Mouse (Mus musculus) forebrain, embryonic 11.5 days (tissue): ENCODE results near the gene Gm11733. TPM values are rescaled to one million over a fixed set of nuclear protein-coding genes. Genes with fewer than 3 reads are reported as not detected.
A peak's percentile ranks its signal among the peaks of the same experiment; 100 is the strongest.

Source experiments
- ATAC-seq: fragments of 200-750 bp; cut with Nextera tagmentation; replicated peaks from 2 replicates; pipeline ENCODE4 v1.8.0; 2017; ENCODE audit warnings: moderate TSS enrichment; ENCODE audit not compliant: low FRiP score
- DNase-seq: peaks from one replicate; pipeline ENCODE4 v3.0.0-alpha.2; 2017; ENCODE audit warnings: low spot score
- H3K27ac ChIP-seq: fragments of 300-500 bp; sonication (generic); 2 replicates; pipeline ENCODE4 v1.5.1; 2014; ENCODE audit warnings: low read depth, low read length
- H3K27me3 ChIP-seq: fragments of 300-500 bp; sonication (generic); 2 replicates; pipeline ENCODE4 v1.6.1; 2014; ENCODE audit warnings: mild to moderate bottlenecking, low read length, mixed read lengths; ENCODE audit not compliant: control insufficient read depth, insufficient read depth
- H3K36me3 ChIP-seq: fragments of 300-500 bp; sonication (generic); 2 replicates; pipeline ENCODE4 v1.6.1; 2014; ENCODE audit warnings: mild to moderate bottlenecking, low read length, moderate library complexity, mixed read lengths; ENCODE audit not compliant: control insufficient read depth, insufficient read depth
- H3K4me1 ChIP-seq: fragments of 300-500 bp; sonication (generic); replicated peaks from 2 replicates; pipeline ENCODE4 v1.6.1; 2014; ENCODE audit warnings: low read length, mixed read lengths; ENCODE audit not compliant: control insufficient read depth, insufficient read depth
- H3K4me2 ChIP-seq: fragments of 300-500 bp; sonication (generic); 2 replicates; pipeline ENCODE4 v1.6.1; 2014; ENCODE audit warnings: low read depth, mild to moderate bottlenecking, low read length, moderate library complexity, mixed read lengths; ENCODE audit not compliant: severe bottlenecking
- H3K4me3 ChIP-seq: fragments of 300-500 bp; sonication (generic); 2 replicates; pipeline ENCODE4 v1.5.1; 2014; ENCODE audit warnings: low read depth, low read length
- H3K9ac ChIP-seq: fragments of 300-500 bp; sonication (generic); 2 replicates; pipeline ENCODE4 v1.6.1; 2014; ENCODE audit warnings: low read length
- H3K9me3 ChIP-seq: fragments of 300-500 bp; sonication (generic); 2 replicates; pipeline ENCODE4 v1.6.1; 2016; ENCODE audit warnings: low read length, mixed read lengths; ENCODE audit not compliant: control insufficient read depth
- WGBS: fragments of 180-500 bp; shearing (Covaris S2); extraction: QIAGEN DNeasy Blood & Tissue Kit; methylation state at CpG from one replicate; pipeline ENCODE4 v1.1.7; 2014; 5-methylcytosine and 5-hydroxymethylcytosine counted together
- polyA plus RNA-seq: library from polyadenylated mRNA; unstranded; fragments of >200 nt; fragmentation: Nextera tagmentation; extraction: Ambion mirVana; gene quantifications from 2 replicates; pipeline ENCODE4 v1.2.1, GENCODE M21; 2014

Gm11733 gene
- not detected in 2 replicates for polyA plus RNA-seq

GRCm38 (mm10) chr11:117484198-117484597, at the start of gene Gm11733:
Gene Gm11733, plus strand, starts transcription at chr11:117484368.
- no peak for ATAC-seq
- peak within 1 kb of the TSS; percentile 24; the same call in 1 of the 2 replicates for H3K4me2 ChIP-seq
- H3K27me3 ChIP-seq, result no peaks in the 10 kb centered on the region
- H3K36me3 ChIP-seq, result no peaks in the 10 kb centered on the region
- no peak within 1 kb of the TSS for H3K4me3 ChIP-seq
- WGBS, result 31% methylated on average over 12 of the region's 12 CpGs
- peak within 1 kb of the TSS; percentile 13; the same call in 1 of the 2 replicates for H3K9ac ChIP-seq
- H3K27ac ChIP-seq, result peak within 1 kb of the TSS; percentile 47; the same call in 1 of the 2 replicates
- DNase-seq, result peak; percentile 64
- H3K9me3 ChIP-seq, result no peaks in the 10 kb centered on the region; the same call in 1 of the 2 replicates
- H3K4me1 ChIP-seq, result peaks cover 28% of the 10 kb centered on the region

DNA sequence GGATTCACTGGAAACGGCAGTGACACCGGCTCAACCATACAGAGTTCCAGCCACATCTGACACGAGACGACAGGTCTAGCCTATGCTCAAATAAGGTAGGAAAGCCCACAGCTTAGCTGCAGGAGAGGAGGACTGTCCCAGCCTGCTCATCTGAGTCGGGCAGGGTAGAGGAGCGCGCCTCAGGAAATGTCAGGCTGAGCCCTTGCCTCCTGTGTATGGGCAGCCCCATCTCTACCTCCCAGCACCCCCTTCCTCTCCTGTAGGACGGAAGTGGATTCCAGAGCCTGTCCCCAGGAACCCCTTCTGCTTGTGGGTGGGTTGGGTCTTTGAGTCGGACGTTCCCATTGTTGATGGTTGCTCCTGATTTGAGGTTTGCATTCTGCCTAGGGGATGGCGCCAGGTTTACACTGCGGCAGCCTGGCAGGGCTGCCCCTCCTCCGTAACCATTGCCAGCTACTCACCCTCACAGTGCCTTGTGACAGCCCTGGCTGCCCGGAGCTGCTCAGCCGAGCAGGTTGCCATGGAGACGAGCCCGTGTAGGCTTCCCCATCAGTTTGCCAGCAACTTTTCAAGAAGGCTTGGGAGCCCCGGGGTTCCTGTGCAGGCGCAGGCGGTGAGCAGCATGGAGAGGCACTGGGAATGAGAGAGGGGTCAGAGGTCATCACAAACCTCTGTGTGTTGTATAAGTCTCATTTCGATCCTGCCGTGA, 47.6 kb upstream of the Gm11733 start:
- H3K36me3 ChIP-seq, result no peaks in the 10 kb centered on the region
- H3K4me1 ChIP-seq, result peaks cover 30% of the 10 kb centered on the region
- WGBS, result 17% methylated on average over 22 of the region's 22 CpGs
- H3K4me3 ChIP-seq, result no peak overlapping the region
- H3K27me3 ChIP-seq, result peaks cover 3% of the 10 kb centered on the region; the same call in 1 of the 2 replicates
- DNase-seq (peak; percentile 87), ATAC-seq (peak; percentile 83)
- no peaks in the 10 kb centered on the region; the same call in 1 of the 2 replicates for H3K9me3 ChIP-seq
- H3K27ac ChIP-seq, result no peak overlapping the region
- peak overlapping the region; percentile 24; the same call in 1 of the 2 replicates for H3K9ac ChIP-seq
- peak overlapping the region; percentile 36 for H3K4me2 ChIP-seq

DNA sequence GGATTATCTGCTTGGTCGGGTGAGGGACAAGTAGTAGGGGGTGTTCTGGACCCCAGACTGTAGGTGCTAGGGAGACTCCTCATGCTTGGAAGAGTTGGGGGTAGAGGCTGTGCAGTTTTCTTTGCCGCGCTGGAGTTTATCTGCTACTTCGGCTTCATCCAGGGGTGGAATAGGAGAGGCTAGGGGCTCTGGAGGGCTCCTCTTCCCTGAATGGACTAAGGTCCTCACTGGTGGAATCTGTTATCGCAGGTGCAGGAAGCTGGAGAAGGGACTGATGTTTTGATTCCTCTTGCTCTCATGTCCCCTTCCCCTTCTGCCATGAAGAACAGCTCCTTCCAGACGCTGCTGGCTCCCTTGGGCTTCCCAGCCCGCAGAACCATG, 47.1 kb upstream of the Gm11733 start:
- DNase-seq (no peak), ATAC-seq (no peak)
- Histone ChIP-seq H3K27me3 (peaks cover 3% of the 10 kb centered on the region; the same call in 1 of the 2 replicates), H3K9me3 (no peaks in the 10 kb centered on the region; the same call in 1 of the 2 replicates), H3K4me1 (peaks cover 30% of the 10 kb centered on the region), H3K27ac (no peak overlapping the region), H3K36me3 (no peaks in the 10 kb centered on the region), H3K9ac (no peak overlapping the region; the same call in 1 of the 2 replicates), H3K4me2 (peak overlapping the region; percentile 36), H3K4me3 (no peak overlapping the region)
- WGBS, result 13% methylated on average over 7 of the region's 7 CpGs

- no peak for DNase-seq
- WGBS, result 19% methylated on average over 6 of the region's 6 CpGs
- peak overlapping the region; percentile 62; the same call in 1 of the 2 replicates for H3K27ac ChIP-seq
- peak overlapping the region; percentile 23; the same call in 1 of the 2 replicates for H3K9ac ChIP-seq
- H3K4me2 ChIP-seq, result no peak overlapping the region
- ATAC-seq, result no peak
- no peaks in the 10 kb centered on the region for H3K9me3 ChIP-seq
- H3K27me3 ChIP-seq, result peaks cover 3% of the 10 kb centered on the region; the same call in 1 of the 2 replicates
- H3K36me3 ChIP-seq, result no peaks in the 10 kb centered on the region
- no peak overlapping the region for H3K4me3 ChIP-seq
- H3K4me1 ChIP-seq, result peaks cover 30% of the 10 kb centered on the region
Measured at GRCm38 (mm10) chr11:117438363-117438762, 45.8 kb upstream of the Gm11733 start.

DNA sequence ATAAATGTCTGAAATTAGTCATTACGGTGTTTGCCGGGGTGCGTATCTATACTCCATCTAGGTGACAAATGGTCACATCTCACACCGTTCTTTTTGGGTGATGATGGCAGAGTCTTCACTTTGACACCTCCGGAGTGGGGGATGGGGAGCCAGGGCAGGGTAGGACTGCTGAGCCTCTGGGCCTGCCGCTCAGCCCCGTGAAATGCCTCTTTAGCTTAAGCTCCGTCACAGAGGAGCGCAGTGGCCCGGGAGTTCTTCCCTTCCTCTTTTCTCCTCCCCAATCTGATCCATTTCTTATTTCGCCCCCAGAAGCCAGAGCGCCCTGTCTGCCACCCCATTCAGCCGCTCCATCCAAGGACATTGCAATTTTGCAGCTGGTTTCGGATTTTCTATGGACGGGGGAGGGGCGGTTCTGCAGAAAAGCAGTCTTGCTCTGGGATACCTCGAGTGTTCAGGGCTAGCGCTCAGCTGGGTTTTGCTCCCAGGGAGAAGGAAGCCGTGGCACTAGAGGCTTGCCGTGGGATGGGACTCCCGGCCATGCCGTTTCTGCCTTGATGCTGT, 43.2 kb upstream of the Gm11733 start:
- DNase-seq, result no peak
- H3K4me3 ChIP-seq, result no peak overlapping the region
- H3K9ac ChIP-seq, result peak overlapping the region; percentile 39; the same call in 1 of the 2 replicates
- H3K9me3 ChIP-seq, result no peaks in the 10 kb centered on the region
- no peak for ATAC-seq
- 15% methylated on average over 22 of the region's 22 CpGs for WGBS
- H3K27me3 ChIP-seq, result peaks cover under 1% of the 10 kb centered on the region; the same call in 1 of the 2 replicates
- H3K27ac ChIP-seq, result no peak overlapping the region
- peaks cover 30% of the 10 kb centered on the region for H3K4me1 ChIP-seq
- peak overlapping the region; percentile 42 for H3K4me2 ChIP-seq
- H3K36me3 ChIP-seq, result no peaks in the 10 kb centered on the region

DNA sequence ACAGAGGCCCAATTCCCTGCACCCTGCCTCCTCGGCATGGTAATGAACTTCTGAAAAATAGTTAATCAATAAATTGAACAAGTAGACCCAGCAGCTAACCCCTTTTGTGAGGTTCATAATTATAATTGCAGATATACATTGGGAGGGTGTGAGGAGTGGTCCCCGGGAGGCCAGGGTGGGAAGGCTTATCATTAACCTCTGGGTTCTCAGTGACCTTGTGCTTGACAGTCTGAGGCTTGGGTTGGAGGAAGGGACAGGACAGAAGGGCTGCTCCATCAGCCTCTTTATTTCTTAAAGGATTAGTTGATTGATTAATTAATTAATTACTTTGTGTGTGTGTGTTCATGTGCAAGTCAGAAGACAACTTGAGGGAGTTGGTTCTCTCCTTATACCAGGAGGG, 40.1 kb upstream of the Gm11733 start:
- no peaks in the 10 kb centered on the region for H3K36me3 ChIP-seq
- no peaks in the 10 kb centered on the region for H3K27me3 ChIP-seq
- no peaks in the 10 kb centered on the region for H3K9me3 ChIP-seq
- H3K4me1 ChIP-seq, result peaks cover 8% of the 10 kb centered on the region
- 70% methylated on average over 2 of the region's 2 CpGs for WGBS
- no peak overlapping the region for H3K4me3 ChIP-seq
- DNase-seq (no peak), ATAC-seq (no peak)
- H3K9ac ChIP-seq, result no peak overlapping the region
- H3K4me2 ChIP-seq, result no peak overlapping the region
- H3K27ac ChIP-seq, result no peak overlapping the region

- H3K9me3 ChIP-seq, result no peaks in the 10 kb centered on the region
- no peak overlapping the region for H3K27ac ChIP-seq
- ATAC-seq (no peak), DNase-seq (no peak)
- no peak overlapping the region for H3K4me2 ChIP-seq
- WGBS, result 73% methylated on average over 6 of the region's 6 CpGs
- H3K9ac ChIP-seq, result no peak overlapping the region
- no peaks in the 10 kb centered on the region for H3K36me3 ChIP-seq
- peaks cover 8% of the 10 kb centered on the region for H3K4me1 ChIP-seq
- no peak overlapping the region for H3K4me3 ChIP-seq
- no peaks in the 10 kb centered on the region for H3K27me3 ChIP-seq
Measured at GRCm38 (mm10) chr11:117445707-117446106, 38.5 kb upstream of the Gm11733 start.

DNA sequence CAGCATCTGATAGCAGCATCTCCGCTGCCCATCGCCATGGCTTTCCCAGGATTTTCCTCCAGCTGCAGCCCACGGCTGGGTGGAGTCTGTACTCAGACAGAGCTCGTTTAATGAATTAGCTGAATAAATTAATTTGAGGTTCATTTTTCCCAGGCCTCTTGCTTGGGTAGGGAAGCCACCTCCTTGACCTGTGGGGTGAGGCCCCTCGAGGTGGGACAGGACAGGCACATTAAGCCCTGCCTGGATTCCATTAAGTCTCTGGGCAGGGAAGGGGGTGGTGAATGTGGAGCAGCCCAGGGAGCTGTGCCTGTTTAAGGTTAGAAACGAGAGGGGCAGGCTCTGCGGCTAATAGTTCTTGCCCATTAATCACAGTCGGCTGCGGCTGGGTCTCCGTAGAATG, 30.1 kb upstream of the Gm11733 start:
- Histone ChIP-seq H3K27me3 (no peaks in the 10 kb centered on the region; the same call in 1 of the 2 replicates), H3K4me1 (peaks cover 17% of the 10 kb centered on the region), H3K9ac (0 out of 2 replicates have a peak overlapping the region, but pooled peaks have one; percentile 24), H3K4me3 (no peak overlapping the region), H3K4me2 (no peak overlapping the region), H3K27ac (peak overlapping the region; percentile 51; the same call in 1 of the 2 replicates), H3K36me3 (no peaks in the 10 kb centered on the region), H3K9me3 (no peaks in the 10 kb centered on the region)
- WGBS, result 10% methylated on average over 10 of the region's 10 CpGs
- ATAC-seq, result peak; percentile 78
- DNase-seq, result peak; percentile 76
